Mouse (Mus musculus) heart, adult 2 months (tissue): ENCODE data around the gene Tbc1d15.

Experiments used
- CTCF ChIP-seq: fragments of 200-600 bp; IDR thresholded peaks from 2 replicates; pipeline ENCODE4 v1.8.1; 2022; ENCODE audit warnings: antibody characterized with exemption, mild to moderate bottlenecking, moderate library complexity
- EP300 ChIP-seq: fragments of 200-500 bp; IDR thresholded peaks from 2 replicates; pipeline ENCODE4 v1.6.1; 2011; ENCODE audit warnings: low read depth, low read length, control low read depth; ENCODE audit not compliant: insufficient read depth
- POLR2A ChIP-seq: fragments of 200-500 bp; IDR thresholded peaks from 2 replicates; pipeline ENCODE4 v1.6.1; 2011; ENCODE audit warnings: mild to moderate bottlenecking, low read depth, low read length, control low read depth; ENCODE audit not compliant: insufficient read depth

DNA sequence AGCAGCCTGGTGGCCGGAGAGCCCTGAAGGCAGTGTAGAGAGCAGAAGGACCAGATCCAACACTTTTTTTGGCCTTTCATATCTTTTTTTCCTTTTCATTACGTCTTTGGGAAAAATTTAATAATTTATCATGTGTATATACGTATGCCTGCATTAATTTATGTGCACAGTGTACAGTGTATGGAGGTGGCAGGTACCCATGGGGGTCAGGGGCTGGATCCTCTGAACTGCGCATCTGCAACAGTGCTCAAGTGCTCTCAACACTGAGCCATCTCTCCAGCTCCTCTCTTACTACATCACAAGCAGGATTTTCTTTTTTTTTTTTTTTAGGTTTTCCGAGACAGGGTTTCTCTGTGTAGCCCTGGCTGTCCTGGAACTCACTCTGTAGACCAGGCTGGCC is 46.3 kb upstream of the Tbc1d15 start:
- TF ChIP-seq EP300 (no peak), POLR2A (no peak), CTCF (no peak)
